Mouse (Mus musculus) cerebellum, postnatal 10 days (tissue): ENCODE data around the gene Prr29.
A peak's percentile ranks its signal among the peaks of the same experiment; 100 is the strongest.
"Not testable (repeated sequence)": the region's sequence is repeated elsewhere in the genome, so short reads cannot be mapped to it uniquely, and the experiment has no call there.

Experiments used
- DNase-seq, 2 experiments: peaks; one replicate each; pipeline ENCODE4 v3.0.0; 2021; ENCODE audit warnings: mixed read lengths in 2 of 2

The Prr29 gene

DNA sequence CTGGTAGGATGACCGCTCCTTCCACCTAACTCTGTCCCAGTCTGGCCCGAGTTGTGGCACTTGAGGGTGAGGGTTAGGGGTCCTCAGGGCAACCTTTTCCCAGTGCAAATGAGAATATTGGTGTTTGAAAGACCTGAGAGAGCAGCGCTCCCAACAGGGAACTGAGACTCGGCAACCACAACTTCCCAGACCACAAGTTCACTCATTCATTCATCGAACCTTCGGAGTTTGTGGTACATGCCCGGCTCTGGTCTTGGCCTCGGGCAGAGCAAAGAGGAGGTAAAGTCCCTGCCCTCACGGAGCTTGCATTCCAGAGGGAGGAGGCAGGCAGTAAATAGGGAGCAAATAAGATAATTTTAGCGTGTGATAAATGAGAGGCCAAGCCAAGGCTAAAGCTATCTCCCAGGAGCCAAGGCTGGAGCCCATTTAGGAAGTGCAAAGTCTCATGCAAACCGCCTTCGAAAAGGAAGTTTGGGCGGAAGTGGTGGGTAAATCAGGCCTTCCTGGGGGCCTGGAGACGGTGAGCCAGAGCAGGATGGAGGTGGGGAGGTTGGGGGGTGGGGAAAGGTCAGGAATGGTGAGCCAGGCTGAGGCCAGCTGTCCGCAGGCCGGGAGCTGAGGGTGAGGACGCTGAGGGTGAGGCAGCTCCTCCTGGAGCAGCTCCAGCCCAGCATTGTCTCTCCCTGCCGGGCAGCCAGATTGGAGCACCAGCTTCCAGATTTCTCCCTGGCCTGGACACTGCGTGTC lies 9.7 kb upstream of the Prr29 start:
- peak; percentile 72 to 79 for DNase-seq

DNA sequence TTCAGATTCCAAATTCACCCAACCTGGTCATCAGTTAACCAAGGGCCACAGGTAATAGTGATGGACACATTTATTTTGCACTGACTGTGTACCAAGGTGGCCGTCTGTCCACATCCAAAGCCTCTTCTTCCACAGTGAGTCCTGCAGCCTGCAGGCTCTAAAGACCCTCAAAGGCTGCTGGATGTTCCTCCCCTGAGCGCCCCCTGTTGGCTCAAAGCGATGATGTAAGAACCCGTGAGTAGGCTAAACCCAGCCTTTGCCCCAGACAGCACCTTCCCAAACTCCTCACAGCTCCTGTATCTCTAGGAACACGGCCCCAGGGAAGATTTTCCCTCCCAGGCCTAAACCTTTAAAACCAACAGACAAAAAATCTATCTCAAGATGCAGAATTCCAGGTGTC lies 5.9 kb upstream of the Prr29 start:
- DNase-seq = peak; percentile 31 to 38

DNA sequence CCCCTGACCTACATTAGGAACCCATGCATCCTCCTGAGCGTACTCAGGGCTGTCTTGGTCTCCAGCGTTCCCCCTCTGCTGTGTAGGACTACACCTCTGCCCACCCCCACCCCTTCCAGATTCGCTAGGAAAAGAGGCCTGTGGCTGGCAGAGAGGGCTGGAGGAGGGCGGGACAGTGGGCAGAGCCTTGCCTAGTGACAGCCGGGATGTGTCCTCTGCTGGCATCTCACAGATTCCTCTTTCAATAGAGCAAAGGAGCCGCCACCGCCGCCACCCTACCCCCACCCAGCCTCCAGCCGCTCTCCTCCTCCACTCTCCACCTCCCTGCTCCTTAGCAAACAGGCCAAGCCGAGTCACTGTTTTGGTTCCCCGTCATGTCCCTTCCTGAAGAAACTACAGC lies 560 bp upstream of the Prr29 start:
- DNase-seq = peak; percentile 53 to 54

DNA sequence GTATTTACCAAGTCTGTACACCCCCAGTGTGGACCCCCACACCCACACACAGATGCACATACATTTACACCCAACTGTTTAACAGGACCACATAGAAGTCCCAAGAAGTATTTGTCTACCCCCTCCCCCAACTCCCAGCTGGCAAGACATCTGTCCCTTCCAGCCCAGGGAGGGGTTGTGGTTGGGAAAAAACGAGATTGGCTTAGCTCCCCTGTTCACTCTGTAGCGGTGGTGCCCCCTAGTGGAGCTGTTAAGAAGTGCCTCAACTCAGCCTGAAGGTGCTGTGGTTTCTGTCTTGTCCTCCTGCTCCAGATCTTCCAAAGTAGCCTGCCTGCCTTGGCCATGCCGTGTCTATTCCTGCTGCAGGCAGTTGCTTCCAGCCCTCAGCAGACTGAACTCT lies 1.0 kb downstream of the Prr29 start:
- peak; percentile 92 to 95 for DNase-seq

DNA sequence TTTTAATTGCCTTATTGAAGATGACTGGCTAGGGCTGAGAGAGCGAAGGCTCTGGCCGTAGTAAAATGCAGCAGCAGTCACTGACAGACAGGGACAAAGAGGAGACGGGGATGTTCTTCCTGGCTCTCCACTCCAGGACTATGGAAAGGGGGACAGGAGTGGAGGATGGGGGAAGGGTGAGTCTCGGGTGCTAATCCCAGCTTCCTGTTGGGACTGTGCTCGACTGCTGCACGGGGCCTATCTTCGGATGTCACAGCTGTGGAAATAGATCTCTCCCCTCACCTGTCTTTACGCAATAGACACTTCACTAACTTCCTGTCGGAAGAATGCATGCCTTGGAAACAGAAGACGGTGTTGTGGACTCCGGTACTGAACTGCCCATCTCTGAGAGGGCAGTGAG lies 8.7 kb downstream of the Prr29 start:
- DNase-seq = no peak

DNA sequence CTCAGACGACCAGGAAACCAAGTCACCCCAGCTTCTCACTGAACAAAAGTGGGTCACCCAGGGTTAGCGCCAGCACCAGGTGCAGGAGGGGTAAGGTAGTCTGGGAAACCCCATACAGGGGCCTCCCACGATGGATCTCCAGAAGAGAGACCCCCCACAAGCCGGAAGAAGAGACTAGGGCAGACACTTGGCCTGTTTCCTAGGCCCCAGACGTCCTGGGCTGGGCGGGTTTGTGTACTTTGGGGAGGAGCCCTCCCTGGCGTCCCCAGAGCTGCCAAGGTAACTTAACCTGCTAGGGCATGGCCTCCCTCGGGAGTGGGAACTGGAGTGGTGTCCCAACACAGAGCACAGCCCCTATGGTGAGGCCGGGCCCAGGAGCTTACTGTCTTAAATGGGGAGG lies 9.3 kb downstream of the Prr29 start:
- DNase-seq = no peak

DNA sequence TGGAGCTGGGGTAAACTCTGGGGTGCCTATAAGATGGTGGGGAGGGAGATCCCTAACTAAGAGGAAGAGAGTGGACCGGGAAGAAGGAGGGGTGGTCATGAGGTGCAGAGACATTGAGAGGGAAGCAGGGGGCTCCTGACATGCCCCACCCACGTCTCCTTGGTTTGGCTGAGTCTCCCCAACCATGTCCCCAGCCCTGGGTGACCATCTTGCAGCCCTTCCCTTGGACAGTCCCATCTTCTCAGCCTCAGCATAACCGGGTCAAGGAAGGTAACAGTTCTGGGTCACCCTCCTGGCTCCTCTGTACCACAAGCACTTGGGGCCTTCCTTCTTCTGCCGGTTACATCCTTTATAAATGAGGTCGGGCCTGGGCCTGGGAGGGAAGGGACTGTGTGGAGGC lies 9.7 kb downstream of the Prr29 start:
- no peak for DNase-seq

DNA sequence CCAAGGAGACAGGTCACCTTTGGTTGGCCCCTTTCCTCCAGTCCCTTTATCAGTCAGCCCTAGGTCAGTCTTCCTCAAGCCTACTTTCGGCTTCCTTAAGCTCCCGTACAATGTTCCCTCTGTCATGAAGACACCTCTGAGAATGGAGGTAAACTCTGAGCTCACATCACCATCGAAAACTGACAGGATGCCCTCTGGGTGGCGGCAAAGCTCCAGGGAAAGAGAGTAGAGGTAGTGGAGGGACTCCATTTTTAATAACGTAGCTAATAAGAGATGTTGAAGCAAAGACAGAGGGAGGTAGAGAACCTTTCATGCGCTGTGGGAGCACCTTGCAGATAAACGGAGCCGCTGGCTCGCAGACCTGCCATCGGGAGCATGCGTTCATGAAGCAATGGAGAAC lies 15.7 kb downstream of the Prr29 start:
- no peak for DNase-seq

DNA sequence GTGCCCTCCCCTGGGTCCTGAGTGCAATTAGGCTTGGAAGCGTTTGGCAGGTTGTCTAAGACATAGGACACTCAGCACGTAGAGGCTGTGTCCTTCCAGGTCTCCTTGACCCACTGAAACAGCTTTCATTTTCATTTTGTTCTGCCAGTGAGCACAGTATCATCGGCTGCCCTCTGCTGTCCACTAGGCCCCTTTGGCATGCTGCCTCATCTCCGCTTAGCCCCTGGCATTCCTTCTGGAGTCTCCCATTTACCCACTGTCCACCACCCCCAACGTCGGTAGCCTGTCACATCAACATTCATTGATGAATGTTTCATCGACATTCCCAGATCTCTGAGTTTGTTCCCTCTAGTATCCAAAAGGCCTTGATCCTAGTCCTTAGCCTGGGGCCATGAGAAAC lies 16.6 kb downstream of the Prr29 start:
- DNase-seq = peak; percentile 47 to 52

DNA sequence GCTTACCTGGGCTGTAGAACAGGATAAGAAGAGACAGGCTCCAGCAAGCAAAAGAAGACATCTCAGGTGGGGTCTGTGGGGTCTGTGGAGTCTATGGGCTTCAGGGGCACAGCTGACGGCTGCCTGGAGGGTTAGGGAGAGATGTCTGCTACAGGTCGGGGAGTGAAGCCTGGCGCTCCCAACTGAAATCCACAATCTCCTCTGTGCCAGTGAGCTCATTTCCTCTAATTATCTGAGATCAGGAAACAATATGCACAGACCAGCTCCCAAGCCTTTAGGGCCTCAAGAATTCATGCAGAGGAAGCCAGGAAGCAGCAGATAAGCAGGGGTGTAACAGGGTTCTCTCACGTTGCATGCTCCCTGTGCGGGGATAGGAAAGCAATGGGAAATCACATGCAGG lies 17.2 kb downstream of the Prr29 start:
- DNase-seq = no peak

DNA sequence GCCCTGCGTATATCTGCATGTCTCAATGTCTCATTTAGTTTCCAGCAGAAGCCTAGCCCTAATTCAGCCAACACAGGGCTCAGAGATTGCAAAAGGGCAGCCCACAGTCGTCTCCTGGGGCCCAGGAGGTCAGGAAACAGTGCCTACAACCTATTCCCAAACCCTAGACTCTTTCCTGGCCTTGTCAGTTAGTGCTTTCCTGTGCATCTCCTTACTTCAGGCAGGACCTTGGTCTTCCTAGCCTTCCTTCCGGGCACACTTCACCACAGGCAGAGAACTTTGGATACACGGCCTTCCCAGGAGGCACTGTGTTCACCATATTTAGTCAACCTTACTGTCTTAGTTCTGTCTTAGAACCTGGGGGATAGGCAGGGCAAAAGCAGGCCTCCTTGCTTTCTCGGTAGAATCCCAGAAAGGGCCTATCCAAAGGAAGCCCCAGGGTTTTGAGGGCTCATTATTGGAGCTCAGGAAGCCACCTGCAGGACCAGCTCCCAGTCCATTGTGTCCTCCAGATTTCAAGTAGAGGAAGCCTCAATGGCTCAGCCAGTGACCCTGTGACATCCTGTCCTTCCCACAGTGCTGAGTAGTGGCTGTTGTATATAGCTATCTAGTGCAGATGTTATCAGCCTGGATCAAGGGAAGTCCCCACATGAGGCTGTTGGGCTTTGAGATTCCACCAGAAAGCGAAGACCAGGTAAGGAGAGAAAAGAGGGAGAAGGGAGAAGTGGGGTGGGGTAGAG lies 17.9 kb downstream of the Prr29 start:
- no peak for DNase-seq

DNA sequence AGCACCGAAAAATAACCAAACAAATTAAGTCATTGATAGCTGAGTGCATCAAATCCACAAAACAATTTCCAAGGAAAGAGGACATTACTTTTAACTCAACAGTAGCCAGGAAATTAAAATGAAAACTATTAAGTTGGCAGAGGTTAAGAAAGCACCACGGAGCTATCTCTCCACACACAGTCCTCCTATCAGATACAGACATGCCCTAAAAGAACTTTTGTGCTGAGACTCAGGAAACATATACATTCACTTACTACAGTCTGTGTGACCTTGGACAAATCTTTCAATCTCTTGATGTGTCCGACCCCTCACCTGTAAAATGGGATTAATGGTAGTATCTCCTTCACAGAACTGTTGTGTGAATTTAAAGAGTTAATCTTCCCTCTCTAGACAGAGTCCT lies 21.1 kb downstream of the Prr29 start:
- no peak for DNase-seq

DNA sequence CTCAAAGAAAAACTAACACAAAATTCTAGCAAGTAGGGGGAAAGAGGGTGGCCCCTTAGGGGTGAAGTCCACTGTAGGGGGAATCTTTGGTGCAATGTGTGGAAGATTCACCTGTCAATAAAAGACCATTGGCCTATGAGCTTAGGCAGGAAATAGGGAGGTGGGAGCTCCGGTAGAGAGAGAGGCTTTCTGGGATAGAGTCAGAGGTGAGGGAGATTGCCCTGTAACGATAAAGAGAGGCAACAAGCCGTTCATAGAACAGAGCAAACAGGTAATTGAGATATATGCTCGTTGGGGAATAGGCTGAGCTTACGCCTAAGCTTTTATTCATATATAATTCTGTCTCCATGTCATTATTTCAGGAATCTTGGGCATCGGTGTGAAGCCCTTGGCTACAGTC lies 21.7 kb downstream of the Prr29 start:
- no peak for DNase-seq

DNA sequence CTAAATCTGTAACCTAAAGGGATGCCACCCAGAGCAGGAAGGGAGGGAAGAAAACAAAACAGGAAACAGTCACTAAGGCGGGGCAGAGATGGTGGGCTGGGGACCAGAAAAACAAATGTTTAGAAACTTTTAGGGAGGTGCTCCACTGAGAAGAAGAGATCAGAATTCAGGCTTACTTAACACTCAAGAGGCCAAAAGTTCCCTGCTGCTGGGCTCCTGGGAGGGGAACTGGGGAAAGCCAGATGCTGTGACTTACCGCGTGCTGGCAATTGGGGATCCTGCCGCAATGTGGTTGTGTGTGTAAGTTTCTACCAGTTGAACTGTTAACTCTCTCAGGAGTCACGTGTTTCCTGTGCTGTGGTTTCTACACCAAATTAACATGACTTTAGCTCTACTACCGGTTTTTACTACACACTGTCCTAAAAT lies 22.5 kb downstream of the Prr29 start, which contains the start of gene Icam2:
Gene Icam2, minus strand, starts transcription at position 285 of the 426 bp plus-strand sequence.
- no peak for DNase-seq

DNA sequence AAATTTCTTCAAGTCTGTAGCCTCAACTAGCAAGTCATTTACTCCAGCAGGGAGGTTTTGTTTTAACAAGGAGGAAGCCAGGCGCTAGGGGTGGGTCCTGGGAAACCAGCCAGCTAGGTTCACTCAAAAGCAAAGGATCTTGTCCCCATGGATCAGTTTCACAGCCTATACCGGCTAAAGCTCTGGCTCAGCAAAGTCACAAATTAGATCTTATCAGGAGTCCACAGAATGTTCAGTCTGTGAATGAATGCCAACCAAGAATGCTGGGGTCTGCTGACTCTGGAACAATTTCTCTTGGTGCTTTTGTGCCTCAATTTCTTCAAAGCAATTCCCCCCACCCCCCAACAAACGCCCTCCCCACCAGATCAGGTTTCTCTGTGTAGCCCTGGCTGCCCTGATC lies 24.3 kb downstream of the Prr29 start:
- DNase-seq = no peak

DNA sequence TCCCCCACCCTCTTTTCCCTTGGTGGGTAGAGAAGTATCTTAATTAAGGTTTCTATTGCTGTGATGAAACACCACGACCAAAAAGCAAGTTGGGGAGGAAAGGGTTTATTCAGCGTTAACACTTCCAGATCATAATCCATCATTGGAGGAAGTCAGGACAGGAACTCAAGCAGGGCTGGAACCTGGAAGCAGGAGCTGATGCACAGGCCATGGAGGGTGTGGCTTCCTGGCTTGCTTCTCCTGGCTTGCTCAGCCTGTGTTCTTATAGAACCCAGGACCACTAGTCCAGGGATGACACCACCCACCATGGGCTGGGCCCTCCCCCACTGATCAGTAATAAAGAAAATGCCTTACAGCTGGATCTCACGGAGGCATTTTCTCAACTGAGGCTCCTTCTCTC lies 25.5 kb downstream of the Prr29 start:
- DNase-seq = no peak

DNA sequence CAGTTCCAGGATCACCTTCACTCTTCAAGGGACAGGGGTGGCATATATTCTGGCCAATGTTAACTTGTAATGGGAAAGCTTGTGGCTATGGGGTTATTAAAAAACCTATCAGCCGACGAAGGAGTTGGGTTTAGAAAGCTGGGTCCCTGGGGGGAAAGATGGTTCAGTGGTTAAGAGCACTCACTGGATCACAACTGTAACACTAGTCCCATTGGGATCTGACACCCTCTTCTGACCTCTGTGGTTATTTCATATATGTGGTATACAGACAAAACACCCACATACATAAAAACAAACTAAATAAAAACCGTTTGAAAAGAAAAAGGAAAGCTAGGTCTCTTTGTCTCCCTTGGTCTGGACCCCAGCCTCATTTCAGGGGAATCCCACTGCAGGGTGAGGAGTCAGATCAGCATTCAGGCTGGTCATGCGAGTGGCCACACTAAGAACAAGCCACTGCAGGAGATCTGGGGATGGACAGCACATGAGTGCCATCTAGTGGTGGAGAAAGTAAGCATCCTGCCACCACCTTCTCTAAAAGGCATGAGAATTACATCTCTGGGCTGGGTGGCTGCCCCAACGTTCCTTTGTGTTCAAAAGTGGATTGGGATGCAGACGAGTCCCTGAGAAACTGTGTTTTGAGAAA lies 26.4 kb downstream of the Prr29 start:
- DNase-seq = peak; percentile 83 to 89

DNA sequence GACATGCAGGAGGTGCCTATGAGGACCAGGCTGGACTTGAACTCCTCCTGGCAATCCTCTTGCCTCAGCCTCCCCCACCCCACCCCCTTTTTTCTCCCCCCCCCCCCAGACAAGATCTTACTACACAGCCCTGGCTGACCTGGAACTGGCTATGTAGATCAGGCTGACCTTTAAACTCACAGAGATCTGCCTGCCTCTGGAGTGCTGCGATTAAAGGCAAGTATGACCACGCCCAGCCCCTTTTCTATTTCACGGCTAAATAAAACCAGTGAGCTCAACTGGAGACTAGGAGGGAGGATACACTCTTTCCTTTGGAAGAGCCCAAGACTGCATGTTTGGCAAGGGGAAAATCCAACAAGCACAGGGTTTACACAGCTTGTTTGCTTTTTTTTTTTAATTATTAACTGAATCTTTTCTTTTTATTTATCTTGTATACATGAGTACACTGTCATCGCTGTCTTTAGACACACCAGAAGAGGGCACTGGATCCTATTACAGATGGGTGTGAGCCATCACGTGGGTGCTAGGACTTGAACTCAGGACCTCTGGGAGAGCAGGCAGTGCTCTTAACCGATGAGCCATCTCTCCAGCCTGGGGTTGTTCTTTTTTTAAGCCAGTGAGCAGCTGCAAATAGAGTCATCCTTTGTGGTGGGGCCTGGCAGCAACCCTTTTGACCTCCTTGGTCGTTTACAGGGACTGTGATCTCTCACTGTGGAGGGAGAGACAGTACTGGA lies 27.5 kb downstream of the Prr29 start:
- no peak for DNase-seq

DNA sequence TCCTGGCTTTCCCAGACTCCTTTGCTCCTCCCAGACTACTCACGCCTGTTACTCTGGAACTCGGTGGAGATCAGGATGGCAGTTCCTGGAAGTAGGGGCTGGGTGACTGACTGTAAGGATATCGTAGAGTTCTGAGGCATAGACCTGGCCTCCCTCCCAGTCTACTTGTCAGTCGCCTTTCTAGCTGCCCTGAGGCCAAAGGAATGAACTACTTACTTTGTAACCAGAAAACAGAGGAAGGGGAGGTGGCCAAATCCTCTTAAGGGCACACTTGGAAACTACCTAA lies 28.0 kb downstream of the Prr29 start:
- no peak for DNase-seq

DNA sequence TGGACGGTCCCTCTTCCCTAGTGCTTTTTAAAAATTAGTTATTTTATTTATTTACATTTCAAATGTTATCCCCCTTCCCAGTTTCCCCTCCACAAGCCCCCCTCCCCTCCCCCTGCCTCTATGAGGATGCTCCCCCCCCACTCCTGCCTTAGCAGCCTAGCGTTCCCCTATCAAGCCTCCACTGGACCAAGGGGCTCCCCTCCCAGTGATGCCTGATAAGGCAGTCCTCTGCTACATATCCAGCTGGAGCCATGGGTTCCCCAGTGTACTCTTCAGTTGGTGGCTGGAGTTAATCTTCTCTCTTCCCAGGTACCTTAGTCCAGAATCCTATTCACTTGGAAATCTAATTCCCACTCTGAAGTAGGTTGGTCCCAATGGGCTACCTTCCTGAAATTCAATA lies 28.8 kb downstream of the Prr29 start:
- DNase-seq = not testable (repeated sequence)

DNA sequence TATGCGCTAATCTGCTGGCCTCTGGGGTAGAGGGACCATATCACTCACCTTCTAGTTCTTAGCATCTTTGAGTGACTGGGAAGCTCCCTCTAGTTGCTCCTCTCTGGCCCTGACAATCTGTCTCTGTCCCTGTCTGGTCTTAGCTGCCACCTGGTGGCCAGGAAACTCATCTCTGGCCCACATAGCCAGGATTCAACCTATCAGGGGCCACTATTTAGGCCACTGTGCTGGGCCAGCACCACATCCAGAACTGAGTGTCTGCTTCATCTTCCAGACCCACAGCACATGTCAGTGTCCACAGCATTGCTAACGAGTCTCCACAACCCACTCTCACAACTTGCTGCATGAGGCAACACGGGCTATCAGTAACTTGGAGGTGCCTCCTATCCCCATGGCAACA lies 32.4 kb downstream of the Prr29 start:
- peak; percentile 46 to 52 for DNase-seq

DNA sequence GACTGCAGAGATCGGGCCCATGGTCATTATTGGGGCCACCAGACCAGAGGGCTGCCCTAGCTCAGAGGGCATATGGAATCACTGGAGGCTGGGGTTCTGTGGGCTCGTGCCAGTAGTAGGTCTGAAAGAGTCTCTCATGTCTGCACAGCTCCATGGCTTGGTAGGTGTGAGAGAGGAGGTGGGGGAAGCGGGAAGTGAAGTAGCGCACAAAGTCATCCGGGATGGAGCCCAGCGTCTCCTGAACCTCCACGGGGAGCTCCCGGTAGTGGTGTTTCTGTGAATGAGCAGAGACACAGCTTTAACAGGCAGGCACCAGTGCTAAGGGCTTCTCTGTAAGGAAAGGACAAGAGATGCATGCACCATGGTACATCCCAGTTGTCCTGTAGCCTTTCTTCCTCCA lies 33.2 kb downstream of the Prr29 start:
- no peak for DNase-seq

DNA sequence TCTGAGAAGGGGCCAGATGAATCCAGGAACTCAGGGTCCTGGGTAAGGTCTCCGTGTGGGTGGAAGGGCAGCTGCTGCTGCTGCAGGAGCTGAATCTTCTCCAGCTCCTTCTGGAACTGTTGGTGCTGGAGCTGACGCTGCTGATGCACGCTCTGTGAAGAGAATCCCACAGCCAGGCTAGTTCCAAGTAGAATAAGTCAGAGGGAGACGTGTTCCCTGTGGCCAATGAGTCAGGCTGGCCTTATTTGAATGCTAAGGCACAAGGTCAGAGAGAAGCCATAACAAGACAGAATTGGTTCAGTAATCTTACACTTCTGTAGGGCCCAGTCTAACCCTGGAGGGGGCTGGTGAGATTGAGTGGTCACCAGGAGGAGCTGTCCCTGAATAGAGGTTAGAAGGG lies 44.7 kb downstream of the Prr29 start:
- DNase-seq = no peak

DNA sequence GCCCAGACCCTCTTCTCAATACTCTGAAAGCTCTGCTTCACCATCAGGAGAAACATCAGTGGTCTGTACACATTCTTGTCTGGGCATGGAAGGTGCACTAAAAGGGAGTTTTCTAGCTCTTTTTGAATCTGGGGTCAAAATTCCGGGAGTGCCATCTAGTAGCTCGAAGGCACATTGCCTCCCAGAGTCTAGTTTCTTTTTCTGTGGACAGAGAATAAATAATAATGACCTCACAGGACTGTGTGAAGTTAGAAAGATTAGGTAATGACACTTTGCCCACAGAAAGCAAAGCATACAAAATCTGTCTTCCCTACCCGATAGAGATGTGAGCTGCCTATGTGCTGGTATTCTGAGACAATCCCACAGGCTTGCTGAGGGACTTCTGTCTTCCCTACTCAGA lies 45.2 kb downstream of the Prr29 start:
- no peak for DNase-seq
